In genomic region chr5:120371176-120371819, GRCm38 (mm10) we compare ENCODE assay signal across 13 mouse cellular contexts.
A peak's percentile ranks its signal among the peaks of the same experiment; 100 is the strongest.
DNase-seq lines count a peak whose midpoint lies in the region; ATAC-seq and TF ChIP-seq lines count a peak whose summit lies in the region.
"Had no signal": no experiment of that assay in that cellular context is flagged by ENCODE, and none has a peak within 500 bp of the region (broad histone marks: within the 10 kb centered on the region; RNA-seq: fewer than 3 reads in every experiment).

No protein-coding gene starts in this region.

- no peak overlapping the region for H3K9ac ChIP-seq in lung, embryonic 14.5 days
- peak overlapping the region; percentile 46 for H3K9ac ChIP-seq in forebrain, embryonic 13.5 days
- no peak overlapping the region for H3K9ac ChIP-seq in limb, embryonic 14.5 days (ENCODE audit: low read depth, low read length, severe bottlenecking)
- no peak overlapping the region for H3K9ac ChIP-seq in intestine, postnatal 0 days (ENCODE audit: low read depth, low read length)
- H3K9ac ChIP-seq: limb, embryonic 15.5 days had no signal

- no peaks in the 10 kb centered on the region for H3K9me3 ChIP-seq in lung, embryonic 14.5 days (ENCODE audit: low read depth, low read length)
- H3K9me3 ChIP-seq in forebrain, embryonic 13.5 days (replicated peaks): no peaks in the 10 kb centered on the region; the same call in 1 of the 2 replicates
- no peaks in the 10 kb centered on the region; the same call in 1 of the 2 replicates for H3K9me3 ChIP-seq in limb, embryonic 14.5 days (ENCODE audit: control insufficient read depth, low read length)
- H3K9me3 ChIP-seq in intestine, postnatal 0 days (ENCODE audit: control insufficient read depth): no peaks in the 10 kb centered on the region
- H3K9me3 ChIP-seq: G1E; limb, embryonic 15.5 days had no signal

- peak; percentile 11 for DNase-seq in lung, embryonic 14.5 days
- DNase-seq in lung, postnatal 36 days: no peak
- DNase-seq in limb, embryonic 14.5 days (ENCODE audit: low spot score): peak; percentile 11
- peak; percentile 31 for DNase-seq in retina, embryonic 14.5 days (ENCODE audit: low spot score)
- no peak for DNase-seq in adrenal gland, adult 8-10 months
- DNase-seq: gastrocnemius, postnatal 10 days; kidney, postnatal 25 days had no signal

- H3K4me1 ChIP-seq in lung, embryonic 14.5 days (ENCODE audit: insufficient read depth): no peaks in the 10 kb centered on the region
- H3K4me1 ChIP-seq in forebrain, embryonic 13.5 days: peaks cover 12% of the 10 kb centered on the region
- no peaks in the 10 kb centered on the region for H3K4me1 ChIP-seq in limb, embryonic 14.5 days (ENCODE audit: control insufficient read depth, insufficient read depth, low read length)
- H3K4me1 ChIP-seq in intestine, postnatal 0 days (replicated peaks; ENCODE audit: control insufficient read depth, insufficient read depth, low read length): no peaks in the 10 kb centered on the region
- H3K4me1 ChIP-seq: limb, embryonic 15.5 days had no signal

- no peak for TF ChIP-seq POLR2A in limb, embryonic 14.5 days (IDR thresholded peaks at IDR 0.05; ENCODE audit: borderline replicate concordance, extremely low read depth, insufficient read depth, insufficient read length)

- H3K4me3 ChIP-seq in lung, embryonic 14.5 days (ENCODE audit: low read depth, low read length): no peak overlapping the region
- H3K4me3 ChIP-seq in forebrain, embryonic 13.5 days: no peak overlapping the region
- no peak overlapping the region for H3K4me3 ChIP-seq in limb, embryonic 14.5 days (replicated peaks; ENCODE audit: low read length)
- H3K4me3 ChIP-seq in intestine, postnatal 0 days (ENCODE audit: low read depth, low read length): no peak overlapping the region
- H3K4me3 ChIP-seq: limb, embryonic 15.5 days had no signal

- no peak overlapping the region for H3K27ac ChIP-seq in lung, embryonic 14.5 days (ENCODE audit: low read depth)
- H3K27ac ChIP-seq in forebrain, embryonic 13.5 days: no peak overlapping the region
- no peak overlapping the region for H3K27ac ChIP-seq in limb, embryonic 14.5 days (replicated peaks; ENCODE audit: low read depth, low read length)
- no peak overlapping the region for H3K27ac ChIP-seq in intestine, postnatal 0 days (ENCODE audit: low read depth, low read length)
- H3K27ac ChIP-seq: limb, embryonic 15.5 days; macrophage had no signal

- H3K36me3 ChIP-seq in lung, embryonic 14.5 days (ENCODE audit: insufficient read depth): no peaks in the 10 kb centered on the region
- no peaks in the 10 kb centered on the region for H3K36me3 ChIP-seq in forebrain, embryonic 13.5 days (ENCODE audit: poor library complexity, severe bottlenecking)
- H3K36me3 ChIP-seq in limb, embryonic 14.5 days (ENCODE audit: control insufficient read depth, insufficient read depth, low read length): no peaks in the 10 kb centered on the region
- no peaks in the 10 kb centered on the region for H3K36me3 ChIP-seq in intestine, postnatal 0 days (ENCODE audit: control insufficient read depth, insufficient read depth)
- H3K36me3 ChIP-seq: G1E; limb, embryonic 15.5 days had no signal

- H3K27me3 ChIP-seq in lung, embryonic 14.5 days (ENCODE audit: insufficient read depth, low read length): no peaks in the 10 kb centered on the region
- peaks cover 4% of the 10 kb centered on the region; the same call in 1 of the 2 replicates for H3K27me3 ChIP-seq in forebrain, embryonic 13.5 days
- peaks cover 4% of the 10 kb centered on the region for H3K27me3 ChIP-seq in limb, embryonic 14.5 days (ENCODE audit: control insufficient read depth, insufficient read depth, low read length)
- peaks cover 10% of the 10 kb centered on the region; the same call in 1 of the 2 replicates for H3K27me3 ChIP-seq in intestine, postnatal 0 days (replicated peaks; ENCODE audit: control insufficient read depth, insufficient read depth, low read length)

- TF ChIP-seq CTCF in lung, embryonic 14.5 days (IDR thresholded peaks at IDR 0.05; ENCODE audit: low read depth): no peak
- TF ChIP-seq CTCF in intestine, postnatal 0 days (IDR thresholded peaks at IDR 0.05; ENCODE audit: low read depth): no peak

- no peak for ATAC-seq in lung, embryonic 14.5 days (ENCODE audit: insufficient read depth)
- ATAC-seq in forebrain, embryonic 13.5 days: no peak
- ATAC-seq in limb, embryonic 14.5 days (ENCODE audit: low FRiP score, low read depth): peak; percentile 53; the same call in 1 of the 2 replicates
- ATAC-seq in intestine, postnatal 0 days: no peak
- ATAC-seq in cerebellum, adult (ENCODE audit: insufficient number of reproducible peaks, low FRiP score, low TSS enrichment): no peak

- no peak overlapping the region for H3K4me2 ChIP-seq in lung, embryonic 14.5 days
- H3K4me2 ChIP-seq in forebrain, embryonic 13.5 days: peak overlapping the region; percentile 25
- H3K4me2 ChIP-seq in limb, embryonic 14.5 days (replicated peaks; ENCODE audit: low read depth, low read length, severe bottlenecking): peak overlapping the region; percentile 17; the same call in 1 of the 2 replicates
- no peak overlapping the region for H3K4me2 ChIP-seq in intestine, postnatal 0 days (replicated peaks; ENCODE audit: low read depth)
- H3K4me2 ChIP-seq: limb, embryonic 15.5 days had no signal

- 10% methylated on average over 15 of the region's 15 CpGs for WGBS in lung, embryonic 14.5 days
- WGBS in forebrain, embryonic 13.5 days: 1% methylated on average over 15 of the region's 15 CpGs
- 6% methylated on average over 15 of the region's 15 CpGs for WGBS in limb, embryonic 14.5 days
- 12% methylated on average over 15 of the region's 15 CpGs for WGBS in intestine, postnatal 0 days

Comparison
In these comparisons a context has a peak if more than half of its experiments do, and no peak if none do; other contexts are left out.
1. DNase-seq: peak in lung, embryonic 14.5 days (single experiment), limb, embryonic 14.5 days (single experiment) and retina, embryonic 14.5 days (single experiment); none in lung, postnatal 36 days (single experiment) and adrenal gland, adult 8-10 months (single experiment).
2. H3K4me2 ChIP-seq: peak in forebrain, embryonic 13.5 days (single experiment) and limb, embryonic 14.5 days (single experiment); none in lung, embryonic 14.5 days (single experiment) and intestine, postnatal 0 days (single experiment).